Mouse (Mus musculus) C2C12 (cell line): ENCODE measurements around the gene Ppp1r17.

ENCODE experiments used
- CTCF ChIP-seq: IDR thresholded peaks from one replicate; pipeline ENCODE4 v1.5.1; 2011; ENCODE audit not compliant: control insufficient read depth, insufficient read depth, insufficient read length
- MAX ChIP-seq: IDR thresholded peaks from one replicate; pipeline ENCODE4 v1.6.1; 2011; ENCODE audit warnings: mild to moderate bottlenecking, control low read depth
- MYOG ChIP-seq: IDR thresholded peaks from one replicate; pipeline ENCODE4 v1.6.1; 2011; ENCODE audit not compliant: control insufficient read depth, insufficient read length; ENCODE audit errors: extremely low read depth

- TF ChIP-seq CTCF (no peak), MAX (no peak), MYOG (no peak)
Observed at GRCm38 (mm10) chr6:56008711-56009110, 8.6 kb upstream of the Ppp1r17 start.
